Mouse (Mus musculus) intestine, embryonic 16.5 days (tissue): ENCODE data around the gene Cyp2s1. TPM values are rescaled to one million over a fixed set of nuclear protein-coding genes. Genes with fewer than 3 reads are reported as not detected.
"Not testable (repeated sequence)": the region's sequence is repeated elsewhere in the genome, so short reads cannot be mapped to it uniquely, and the experiment has no call there.

Experiments
- ATAC-seq: fragments of 200-750 bp; cut with Nextera tagmentation; 2 replicates; pipeline ENCODE4 v1.8.0; 2017; ENCODE audit warnings: moderate TSS enrichment, moderate library complexity
- H3K27ac ChIP-seq: fragments of 300-500 bp; sonication (generic); 2 replicates; pipeline ENCODE4 v1.5.1; 2014; ENCODE audit warnings: mild to moderate bottlenecking, low read length
- H3K27me3 ChIP-seq: fragments of 300-500 bp; sonication (generic); replicated peaks from 2 replicates; pipeline ENCODE4 v1.6.1; 2014; ENCODE audit warnings: low read length, control low read depth, mixed read lengths; ENCODE audit not compliant: control insufficient read depth, insufficient read depth
- H3K36me3 ChIP-seq: fragments of 300-500 bp; sonication (generic); 2 replicates; pipeline ENCODE4 v1.6.1; 2014; ENCODE audit warnings: low read length, control low read depth; ENCODE audit not compliant: control insufficient read depth, insufficient read depth
- H3K4me1 ChIP-seq: fragments of 300-500 bp; sonication (generic); 2 replicates; pipeline ENCODE4 v1.6.1; 2014; ENCODE audit warnings: low read length, control low read depth, mixed read lengths; ENCODE audit not compliant: control insufficient read depth, insufficient read depth
- H3K4me2 ChIP-seq: fragments of 300-500 bp; sonication (generic); 2 replicates; pipeline ENCODE4 v1.6.1; 2014; ENCODE audit warnings: low read depth, low read length, control low read depth
- H3K4me3 ChIP-seq: fragments of 300-500 bp; sonication (generic); 2 replicates; pipeline ENCODE4 v1.5.1; 2014; ENCODE audit warnings: mild to moderate bottlenecking, low read length
- H3K9ac ChIP-seq: fragments of 300-500 bp; sonication (generic); 2 replicates; pipeline ENCODE4 v1.6.1; 2014; ENCODE audit warnings: low read depth, low read length
- H3K9me3 ChIP-seq: fragments of 300-500 bp; sonication (generic); 2 replicates; pipeline ENCODE4 v1.6.1; 2016; ENCODE audit warnings: low read length, control low read depth; ENCODE audit not compliant: control insufficient read depth
- WGBS: fragments of 180-500 bp; shearing (Covaris S2); extraction: QIAGEN DNeasy Blood & Tissue Kit; methylation state at CpG from one replicate; pipeline ENCODE4 v1.1.7; 2014; 5-methylcytosine and 5-hydroxymethylcytosine counted together
- polyA plus RNA-seq: library from polyadenylated mRNA; unstranded; fragments of >200 nt; fragmentation: Nextera tagmentation; extraction: Ambion mirVana; gene quantifications from 2 replicates; pipeline ENCODE4 v1.2.1, GENCODE M21; 2015

Gene Cyp2s1
- polyA plus RNA-seq, 1 experiment from 2014 or later = 41.3 TPM

GRCm38 (mm10) chr7:25799369-25799768, 17.3 kb downstream of the Cyp2s1 start:
- Histone ChIP-seq H3K4me2 (no peak overlapping the region), H3K4me1 (peaks cover 12% of the 10 kb centered on the region), H3K36me3 (no peaks in the 10 kb centered on the region), H3K27ac (peak overlapping the region; percentile 49; the same call in 1 of the 2 replicates), H3K4me3 (no peak overlapping the region), H3K9ac (no peak overlapping the region), H3K27me3 (no peaks in the 10 kb centered on the region), H3K9me3 (no peaks in the 10 kb centered on the region)
- 59% methylated on average over 1 of the region's 1 CpGs for WGBS
- peak; percentile 82 for ATAC-seq

GRCm38 (mm10) chr7:25798540-25798939, 18.2 kb downstream of the Cyp2s1 start:
- Histone ChIP-seq H3K4me3 (no peak overlapping the region), H3K9me3 (no peaks in the 10 kb centered on the region), H3K9ac (no peak overlapping the region), H3K27ac (no peak overlapping the region), H3K4me1 (peaks cover 10% of the 10 kb centered on the region), H3K4me2 (no peak overlapping the region), H3K27me3 (no peaks in the 10 kb centered on the region), H3K36me3 (no peaks in the 10 kb centered on the region)
- WGBS = 81% methylated on average over 2 of the region's 2 CpGs
- ATAC-seq = no peak

- Histone ChIP-seq H3K36me3 (no peaks in the 10 kb centered on the region), H3K4me3 (no peak overlapping the region), H3K9me3 (no peaks in the 10 kb centered on the region), H3K9ac (no peak overlapping the region), H3K27me3 (no peaks in the 10 kb centered on the region), H3K4me1 (peaks cover 7% of the 10 kb centered on the region), H3K4me2 (no peak overlapping the region), H3K27ac (no peak overlapping the region)
- no peak for ATAC-seq
- 83% methylated on average over 8 of the region's 8 CpGs for WGBS
Measured at GRCm38 (mm10) chr7:25794775-25795174, 21.9 kb downstream of the Cyp2s1 start.

GRCm38 (mm10) chr7:25793679-25794078, 23.0 kb downstream of the Cyp2s1 start:
- WGBS = 63% methylated on average over 3 of the region's 3 CpGs
- Histone ChIP-seq H3K9ac (no peak overlapping the region), H3K4me3 (no peak overlapping the region), H3K4me2 (no peak overlapping the region), H3K36me3 (no peaks in the 10 kb centered on the region), H3K4me1 (peaks cover 15% of the 10 kb centered on the region), H3K9me3 (no peaks in the 10 kb centered on the region), H3K27ac (no peak overlapping the region), H3K27me3 (no peaks in the 10 kb centered on the region)
- ATAC-seq = no peak

- 64% methylated on average over 9 of the region's 9 CpGs for WGBS
- ATAC-seq, H3K4me2 ChIP-seq, H3K4me3 ChIP-seq, H3K36me3 ChIP-seq, H3K9me3 ChIP-seq, H3K27me3 ChIP-seq, H3K9ac ChIP-seq, H3K27ac ChIP-seq: not testable (repeated sequence)
- peaks cover 15% of the 10 kb centered on the region for H3K4me1 ChIP-seq
Measured at GRCm38 (mm10) chr7:25792966-25793365, 23.7 kb downstream of the Cyp2s1 start.

- Histone ChIP-seq H3K36me3 (no peaks in the 10 kb centered on the region), H3K4me1 (peaks cover 31% of the 10 kb centered on the region), H3K27me3 (no peaks in the 10 kb centered on the region), H3K9ac (no peak overlapping the region), H3K27ac (no peak overlapping the region), H3K4me3 (no peak overlapping the region), H3K9me3 (no peaks in the 10 kb centered on the region), H3K4me2 (no peak overlapping the region)
- 56% methylated on average over 8 of the region's 8 CpGs for WGBS
- peak; percentile 8; the same call in 1 of the 2 replicates for ATAC-seq
Measured at GRCm38 (mm10) chr7:25790615-25791014, 26.1 kb downstream of the Cyp2s1 start.

GRCm38 (mm10) chr7:25789129-25789440, 27.6 kb downstream of the Cyp2s1 start:
- no peaks in the 10 kb centered on the region for H3K9me3 ChIP-seq
- H3K36me3 ChIP-seq = no peaks in the 10 kb centered on the region
- peak overlapping the region; percentile 69 for H3K4me3 ChIP-seq
- peaks cover 32% of the 10 kb centered on the region for H3K4me1 ChIP-seq
- peak overlapping the region; percentile 70 for H3K9ac ChIP-seq
- ATAC-seq = no peak; the same call in 1 of the 2 replicates
- H3K4me2 ChIP-seq = peak overlapping the region; percentile 68
- no peaks in the 10 kb centered on the region for H3K27me3 ChIP-seq
- WGBS = 26% methylated on average over 3 of the region's 3 CpGs
- H3K27ac ChIP-seq = peak overlapping the region; percentile 81; the same call in 1 of the 2 replicates

GRCm38 (mm10) chr7:25788220-25789128, 28.2 kb downstream of the Cyp2s1 start, which contains the start of gene Axl:
TSS of gene Axl (minus strand) at chr7:25788705.
- Histone ChIP-seq H3K27me3 (no peaks in the 10 kb centered on the region), H3K4me3 (peak within 1 kb of the TSS; percentile 69), H3K9me3 (no peaks in the 10 kb centered on the region), H3K9ac (peak within 1 kb of the TSS; percentile 70), H3K36me3 (no peaks in the 10 kb centered on the region), H3K4me2 (peak within 1 kb of the TSS; percentile 68), H3K4me1 (peaks cover 32% of the 10 kb centered on the region), H3K27ac (peak within 1 kb of the TSS; percentile 81)
- under 1% methylated on average over 28 of the region's 30 CpGs for WGBS
- peak; percentile 93 for ATAC-seq

- Histone ChIP-seq H3K4me2 (peak overlapping the region; percentile 68), H3K9ac (peak overlapping the region; percentile 70), H3K4me1 (peaks cover 34% of the 10 kb centered on the region), H3K4me3 (peak overlapping the region; percentile 69), H3K9me3 (no peaks in the 10 kb centered on the region), H3K27me3 (no peaks in the 10 kb centered on the region), H3K27ac (no peak overlapping the region), H3K36me3 (no peaks in the 10 kb centered on the region)
- 26% methylated on average over 9 of the region's 9 CpGs for WGBS
- ATAC-seq = 0 out of 2 replicates have a peak, but pooled peaks have one; percentile 0
Measured at GRCm38 (mm10) chr7:25787456-25788219, 29.1 kb downstream of the Cyp2s1 start.
